Mouse (Mus musculus): ENCODE results near the gene Dsp. TPM values are rescaled to one million over a fixed set of nuclear protein-coding genes. Genes with fewer than 3 reads are reported as not detected.
A peak's percentile ranks its signal among the peaks of the same experiment; 100 is the strongest.

The Dsp gene
- polyA plus RNA-seq (2012; ENCODE audit: insufficient read depth, insufficient read length, missing spikeins) = 0.07 TPM in 1 of 2 replicates, not detected in the other

DNA sequence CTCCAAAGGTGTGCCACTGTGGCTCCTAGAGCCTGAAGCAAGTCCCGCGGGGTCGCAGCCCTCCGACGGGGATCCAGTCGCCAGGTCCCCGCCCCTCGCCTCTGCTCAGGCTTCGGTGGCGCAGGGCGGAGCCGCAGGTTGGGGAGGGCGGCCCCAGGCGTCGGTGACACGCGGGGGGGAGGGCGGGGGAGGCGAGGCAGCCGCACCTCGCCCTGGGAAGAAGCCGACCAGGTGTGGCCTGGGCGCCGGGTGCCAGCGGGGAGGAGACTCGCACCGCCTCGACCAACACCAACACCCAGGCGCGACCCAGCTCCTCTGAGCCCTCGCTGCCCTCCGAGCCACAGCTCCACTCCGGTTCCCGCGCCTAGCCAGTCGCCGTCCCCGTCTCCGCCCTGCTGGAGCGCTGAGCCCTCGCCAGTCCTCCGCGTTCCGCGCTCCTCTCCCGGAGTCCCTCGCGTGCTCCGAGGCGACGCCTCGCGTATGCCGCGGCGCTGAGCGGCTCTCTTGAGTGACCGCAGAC lies at the start of gene Dsp:
TSS of gene Dsp (plus strand) at position 226 of the 520 bp plus-strand sequence.
- Histone ChIP-seq H3K4me3 (ENCODE audit: insufficient read depth, low read length) (peak within 1 kb of the TSS; percentile 21; the same call in 1 of the 2 replicates), H3K27ac (ENCODE audit: insufficient read depth, low read depth, low read length) (no peak within 1 kb of the TSS), H3K4me1 (ENCODE audit: control insufficient read depth, insufficient read depth, low read length) (no peaks in the 10 kb centered on the region)
- TF ChIP-seq POLR2A (IDR thresholded peaks at IDR 0.05; ENCODE audit: borderline replicate concordance, low read depth, low read length) (no peak), CTCF (IDR thresholded peaks at IDR 0.05; ENCODE audit: low read depth, low read length) (no peak)

- TF ChIP-seq CTCF (IDR thresholded peaks at IDR 0.05; ENCODE audit: low read depth, low read length) = no peak
- TF ChIP-seq POLR2A (IDR thresholded peaks at IDR 0.05; ENCODE audit: borderline replicate concordance, low read depth, low read length) = no peak
- no peak overlapping the region for H3K27ac ChIP-seq (ENCODE audit: insufficient read depth, low read depth, low read length)
- no peaks in the 10 kb centered on the region for H3K4me1 ChIP-seq (ENCODE audit: control insufficient read depth, insufficient read depth, low read length)
- no peak overlapping the region for H3K4me3 ChIP-seq (ENCODE audit: insufficient read depth, low read length)
Observed at GRCm38 (mm10) chr13:38103406-38103805, 47.7 kb upstream of the Dsp start.

DNA sequence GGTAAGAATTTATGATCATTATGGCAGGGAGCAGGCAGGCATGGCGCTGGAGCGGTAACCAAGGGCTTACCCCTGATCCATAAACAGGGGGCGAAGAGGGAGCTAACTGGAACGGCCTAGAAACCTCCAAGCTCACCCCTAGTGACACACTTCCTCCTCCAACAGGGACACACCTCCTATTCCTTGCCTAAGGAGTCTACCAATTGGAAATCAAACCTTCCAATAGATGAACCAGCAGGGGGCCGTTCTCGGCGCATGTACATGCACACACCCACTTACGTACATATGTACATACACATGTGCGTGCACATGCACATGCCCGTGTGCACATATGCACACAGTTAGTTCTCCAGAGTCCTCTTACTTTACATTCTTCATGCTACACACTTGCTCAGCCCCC lies 46.6 kb upstream of the Dsp start:
- no peak for TF ChIP-seq CTCF (IDR thresholded peaks at IDR 0.05; ENCODE audit: low read depth, low read length)
- TF ChIP-seq POLR2A (IDR thresholded peaks at IDR 0.05; ENCODE audit: borderline replicate concordance, low read depth, low read length) = no peak
- no peak overlapping the region for H3K4me3 ChIP-seq (ENCODE audit: insufficient read depth, low read length)
- H3K4me1 ChIP-seq (ENCODE audit: control insufficient read depth, insufficient read depth, low read length) = no peaks in the 10 kb centered on the region
- H3K27ac ChIP-seq (ENCODE audit: insufficient read depth, low read depth, low read length) = no peak overlapping the region

- Histone ChIP-seq H3K4me1 (ENCODE audit: control insufficient read depth, insufficient read depth, low read length) (no peaks in the 10 kb centered on the region), H3K27ac (ENCODE audit: insufficient read depth, low read depth, low read length) (no peak overlapping the region), H3K4me3 (ENCODE audit: insufficient read depth, low read length) (no peak overlapping the region)
- no peak for TF ChIP-seq POLR2A (IDR thresholded peaks at IDR 0.05; ENCODE audit: borderline replicate concordance, low read depth, low read length)
- TF ChIP-seq CTCF (IDR thresholded peaks at IDR 0.05; ENCODE audit: low read depth, low read length) = no peak
Observed at GRCm38 (mm10) chr13:38109081-38109480, 42.0 kb upstream of the Dsp start.

GRCm38 (mm10) chr13:38122321-38122720 lies 28.8 kb upstream of the Dsp start:
- Histone ChIP-seq H3K27ac (ENCODE audit: insufficient read depth, low read depth, low read length) (no peak overlapping the region), H3K4me3 (ENCODE audit: insufficient read depth, low read length) (no peak overlapping the region), H3K4me1 (ENCODE audit: control insufficient read depth, insufficient read depth, low read length) (no peaks in the 10 kb centered on the region; the same call in 1 of the 2 replicates)
- TF ChIP-seq CTCF (IDR thresholded peaks at IDR 0.05; ENCODE audit: low read depth, low read length) (no peak), POLR2A (IDR thresholded peaks at IDR 0.05; ENCODE audit: borderline replicate concordance, low read depth, low read length) (no peak)

GRCm38 (mm10) chr13:38123666-38124065 lies 27.4 kb upstream of the Dsp start:
- Histone ChIP-seq H3K27ac (ENCODE audit: insufficient read depth, low read depth, low read length) (no peak overlapping the region), H3K4me3 (ENCODE audit: insufficient read depth, low read length) (no peak overlapping the region), H3K4me1 (ENCODE audit: control insufficient read depth, insufficient read depth, low read length) (no peaks in the 10 kb centered on the region; the same call in 1 of the 2 replicates)
- TF ChIP-seq CTCF (IDR thresholded peaks at IDR 0.05; ENCODE audit: low read depth, low read length) = no peak
- TF ChIP-seq POLR2A (IDR thresholded peaks at IDR 0.05; ENCODE audit: borderline replicate concordance, low read depth, low read length) = no peak

GRCm38 (mm10) chr13:38127683-38128082 lies 23.4 kb upstream of the Dsp start:
- Histone ChIP-seq H3K4me3 (ENCODE audit: insufficient read depth, low read length) (no peak overlapping the region), H3K4me1 (ENCODE audit: control insufficient read depth, insufficient read depth, low read length) (no peaks in the 10 kb centered on the region; the same call in 1 of the 2 replicates), H3K27ac (ENCODE audit: insufficient read depth, low read depth, low read length) (no peak overlapping the region)
- TF ChIP-seq POLR2A (IDR thresholded peaks at IDR 0.05; ENCODE audit: borderline replicate concordance, low read depth, low read length) (no peak), CTCF (IDR thresholded peaks at IDR 0.05; ENCODE audit: low read depth, low read length) (no peak)

GRCm38 (mm10) chr13:38128246-38128645 lies 22.8 kb upstream of the Dsp start:
- no peak overlapping the region for H3K4me3 ChIP-seq (ENCODE audit: insufficient read depth, low read length)
- TF ChIP-seq CTCF (IDR thresholded peaks at IDR 0.05; ENCODE audit: low read depth, low read length) (no peak), POLR2A (IDR thresholded peaks at IDR 0.05; ENCODE audit: borderline replicate concordance, low read depth, low read length) (no peak)
- H3K27ac ChIP-seq (ENCODE audit: insufficient read depth, low read depth, low read length) = no peak overlapping the region
- no peaks in the 10 kb centered on the region; the same call in 1 of the 2 replicates for H3K4me1 ChIP-seq (ENCODE audit: control insufficient read depth, insufficient read depth, low read length)

DNA sequence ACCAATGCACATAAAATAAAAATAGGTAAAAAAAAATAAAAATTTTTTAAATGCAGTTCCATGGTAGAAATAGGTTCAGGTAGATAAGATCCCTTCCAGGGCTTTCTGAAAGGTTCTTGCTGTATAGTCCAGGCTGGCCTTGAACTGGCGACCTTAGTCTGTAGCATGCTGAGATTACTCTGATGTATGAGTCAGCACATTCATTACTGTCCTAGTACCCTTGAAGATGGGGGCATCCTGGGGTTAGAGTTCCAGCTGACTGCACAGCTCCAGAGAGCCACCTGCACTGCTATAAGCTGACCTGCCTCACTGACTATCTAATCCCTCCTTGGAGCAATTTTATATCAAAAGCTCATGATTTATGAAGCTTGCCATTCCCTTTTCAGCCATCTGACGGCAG lies 21.6 kb upstream of the Dsp start:
- no peak for TF ChIP-seq POLR2A (IDR thresholded peaks at IDR 0.05; ENCODE audit: borderline replicate concordance, low read depth, low read length)
- no peak for TF ChIP-seq CTCF (IDR thresholded peaks at IDR 0.05; ENCODE audit: low read depth, low read length)
- Histone ChIP-seq H3K27ac (ENCODE audit: insufficient read depth, low read depth, low read length) (no peak overlapping the region), H3K4me1 (ENCODE audit: control insufficient read depth, insufficient read depth, low read length) (no peaks in the 10 kb centered on the region), H3K4me3 (ENCODE audit: insufficient read depth, low read length) (no peak overlapping the region)

DNA sequence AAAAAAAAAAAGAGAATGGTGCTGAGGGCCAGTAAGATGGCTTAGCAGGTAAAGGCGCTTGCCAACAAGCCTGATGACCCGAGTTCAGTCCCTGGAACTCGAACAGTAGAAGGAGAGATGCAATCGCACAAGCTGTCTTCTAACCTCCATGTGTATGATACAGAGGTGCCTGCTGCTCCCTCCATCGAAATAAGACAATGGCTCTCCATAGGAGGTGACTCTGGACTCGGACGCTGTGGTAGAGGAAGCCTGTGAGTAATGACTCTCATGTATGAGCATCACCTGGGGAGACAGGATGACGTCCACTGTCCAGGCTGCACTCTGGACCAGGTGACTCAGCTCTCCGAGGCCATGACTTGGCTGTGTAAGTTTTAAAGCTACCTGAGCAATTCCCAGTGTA lies 21.0 kb upstream of the Dsp start:
- Histone ChIP-seq H3K4me3 (ENCODE audit: insufficient read depth, low read length) (no peak overlapping the region), H3K27ac (ENCODE audit: insufficient read depth, low read depth, low read length) (no peak overlapping the region), H3K4me1 (ENCODE audit: control insufficient read depth, insufficient read depth, low read length) (no peaks in the 10 kb centered on the region)
- TF ChIP-seq POLR2A (IDR thresholded peaks at IDR 0.05; ENCODE audit: borderline replicate concordance, low read depth, low read length) = no peak
- no peak for TF ChIP-seq CTCF (IDR thresholded peaks at IDR 0.05; ENCODE audit: low read depth, low read length)
